Mouse (Mus musculus) E14TG2a.4 (cell line): ENCODE results near the gene Plcg2.

Experiments
- H3K27me3 ChIP-seq: 2 replicates; pipeline ENCODE4 v1.6.1; 2014; ENCODE audit warnings: low read length, control low read depth; ENCODE audit not compliant: insufficient read depth
- H3K36me3 ChIP-seq: 2 replicates; pipeline ENCODE4 v1.6.1; 2014; ENCODE audit warnings: low read length, control low read depth; ENCODE audit not compliant: insufficient read depth
- H3K4me1 ChIP-seq: replicated peaks from 2 replicates; pipeline ENCODE4 v1.6.1; 2014; ENCODE audit warnings: low read depth, low read length, control low read depth
- H3K4me3 ChIP-seq: replicated peaks from 2 replicates; pipeline ENCODE4 v1.5.1; 2014; ENCODE audit warnings: mild to moderate bottlenecking, low read length
- H3K9me3 ChIP-seq: 2 replicates; pipeline ENCODE4 v1.6.1; 2014; ENCODE audit warnings: low read length, control low read depth
- CTCF ChIP-seq: conservative IDR thresholded peaks from 2 replicates; pipeline ENCODE4 v1.5.1; 2014; ENCODE audit warnings: low read length
- NANOG ChIP-seq: IDR thresholded peaks from 2 replicates; pipeline ENCODE4 v1.6.1; 2014; ENCODE audit warnings: borderline replicate concordance, low read length, mixed read lengths
- POU5F1 ChIP-seq: IDR thresholded peaks from 2 replicates; pipeline ENCODE4 v1.6.1; 2014; ENCODE audit warnings: low read length, borderline replicate concordance

The Plcg2 gene

GRCm38 (mm10) chr8:117518873-117519272 lies 20.8 kb downstream of the Plcg2 start:
- no peaks in the 10 kb centered on the region for H3K9me3 ChIP-seq
- no peak overlapping the region for H3K4me3 ChIP-seq
- H3K4me1 ChIP-seq = peaks cover 16% of the 10 kb centered on the region
- TF ChIP-seq NANOG (no peak), POU5F1 (no peak), CTCF (no peak)
- no peaks in the 10 kb centered on the region for H3K27me3 ChIP-seq
- H3K36me3 ChIP-seq = no peaks in the 10 kb centered on the region

DNA sequence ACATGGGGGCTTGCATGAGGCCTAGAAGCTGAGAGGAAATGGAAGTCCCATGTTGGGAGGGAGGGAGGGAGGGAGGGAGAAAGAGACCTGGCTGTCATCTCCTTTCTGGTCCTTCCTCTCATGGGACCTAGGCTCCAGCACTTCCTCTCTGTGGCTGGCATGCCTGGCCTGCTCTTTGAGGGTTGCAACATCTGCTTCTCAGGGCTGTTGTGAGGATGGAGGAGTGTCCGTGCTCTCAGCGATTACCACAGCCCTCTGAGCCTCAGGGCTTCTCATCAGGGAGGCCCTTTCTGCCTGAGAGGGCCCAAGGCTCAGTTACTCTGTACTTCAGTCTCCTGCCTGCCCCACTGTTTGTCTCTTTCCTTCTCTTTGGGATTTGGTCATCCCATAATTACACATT lies 28.1 kb downstream of the Plcg2 start:
- no peak for TF ChIP-seq POU5F1
- TF ChIP-seq CTCF = no peak
- no peak for TF ChIP-seq NANOG
- Histone ChIP-seq H3K36me3 (no peaks in the 10 kb centered on the region), H3K9me3 (no peaks in the 10 kb centered on the region), H3K4me1 (peaks cover 9% of the 10 kb centered on the region; the same call in 1 of the 2 replicates), H3K4me3 (no peak overlapping the region), H3K27me3 (no peaks in the 10 kb centered on the region; the same call in none of the 2 replicates)

DNA sequence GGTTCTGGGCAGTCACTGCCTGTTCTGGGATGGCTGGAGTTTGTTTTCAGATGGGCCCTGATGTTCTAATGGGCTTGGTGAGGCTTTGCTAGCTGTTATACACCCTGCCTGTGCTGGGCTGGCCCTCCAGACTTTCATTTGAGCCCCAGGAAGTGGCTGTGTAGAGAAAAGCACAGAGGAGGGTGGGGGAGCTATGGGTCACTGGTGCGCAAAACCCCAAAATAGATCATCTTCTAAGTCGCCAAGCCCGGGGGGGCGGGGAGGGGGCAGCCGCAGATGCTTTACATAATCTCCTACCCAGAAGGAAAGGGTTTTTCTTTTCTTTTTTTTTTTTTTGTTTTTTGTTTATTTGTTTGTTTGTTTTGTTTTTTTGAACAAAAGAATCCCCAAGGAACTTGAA lies 29.9 kb downstream of the Plcg2 start:
- no peak overlapping the region for H3K4me3 ChIP-seq
- H3K27me3 ChIP-seq = no peaks in the 10 kb centered on the region; the same call in none of the 2 replicates
- H3K36me3 ChIP-seq = no peaks in the 10 kb centered on the region
- TF ChIP-seq POU5F1 = no peak
- no peak for TF ChIP-seq CTCF
- TF ChIP-seq NANOG = no peak
- H3K4me1 ChIP-seq = peaks cover 9% of the 10 kb centered on the region; the same call in 1 of the 2 replicates
- H3K9me3 ChIP-seq = no peaks in the 10 kb centered on the region

DNA sequence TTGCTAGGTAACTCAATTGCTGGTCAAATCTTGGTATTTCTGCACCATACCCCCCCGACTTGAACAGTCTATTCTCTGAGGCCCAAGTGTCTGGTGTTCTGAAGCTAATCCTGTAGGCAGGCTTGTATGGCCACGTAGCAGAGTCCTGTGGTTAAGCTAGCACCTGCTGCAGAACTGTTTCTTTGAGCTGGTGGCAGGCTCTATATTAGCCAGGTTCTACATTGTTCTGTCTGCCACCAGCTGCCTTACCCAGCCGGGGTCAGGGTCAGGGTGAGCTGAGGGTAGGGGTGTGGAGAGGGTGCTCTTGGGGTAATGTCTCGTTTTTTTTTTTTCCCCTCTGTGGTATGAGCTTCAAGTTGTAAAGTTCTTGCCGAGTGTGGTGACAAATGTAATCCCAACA lies 31.1 kb downstream of the Plcg2 start:
- no peaks in the 10 kb centered on the region; the same call in none of the 2 replicates for H3K27me3 ChIP-seq
- H3K9me3 ChIP-seq = no peaks in the 10 kb centered on the region
- H3K4me1 ChIP-seq = peaks cover 9% of the 10 kb centered on the region; the same call in 1 of the 2 replicates
- H3K36me3 ChIP-seq = no peaks in the 10 kb centered on the region
- no peak overlapping the region for H3K4me3 ChIP-seq
- TF ChIP-seq POU5F1 (no peak), CTCF (no peak)

GRCm38 (mm10) chr8:117532381-117532972 lies 34.4 kb downstream of the Plcg2 start:
- Histone ChIP-seq H3K27me3 (no peaks in the 10 kb centered on the region; the same call in none of the 2 replicates), H3K36me3 (no peaks in the 10 kb centered on the region), H3K9me3 (no peaks in the 10 kb centered on the region; the same call in 1 of the 2 replicates), H3K4me1 (peaks cover 10% of the 10 kb centered on the region), H3K4me3 (no peak overlapping the region)
- TF ChIP-seq CTCF = no peak
- no peak for TF ChIP-seq NANOG
- no peak for TF ChIP-seq POU5F1

GRCm38 (mm10) chr8:117536862-117537261 lies 38.8 kb downstream of the Plcg2 start:
- H3K4me1 ChIP-seq = peaks cover 20% of the 10 kb centered on the region
- no peak overlapping the region for H3K4me3 ChIP-seq
- TF ChIP-seq POU5F1 (no peak), NANOG (no peak), CTCF (no peak)
- no peaks in the 10 kb centered on the region; the same call in 1 of the 2 replicates for H3K9me3 ChIP-seq
- no peaks in the 10 kb centered on the region for H3K36me3 ChIP-seq
- no peaks in the 10 kb centered on the region for H3K27me3 ChIP-seq

DNA sequence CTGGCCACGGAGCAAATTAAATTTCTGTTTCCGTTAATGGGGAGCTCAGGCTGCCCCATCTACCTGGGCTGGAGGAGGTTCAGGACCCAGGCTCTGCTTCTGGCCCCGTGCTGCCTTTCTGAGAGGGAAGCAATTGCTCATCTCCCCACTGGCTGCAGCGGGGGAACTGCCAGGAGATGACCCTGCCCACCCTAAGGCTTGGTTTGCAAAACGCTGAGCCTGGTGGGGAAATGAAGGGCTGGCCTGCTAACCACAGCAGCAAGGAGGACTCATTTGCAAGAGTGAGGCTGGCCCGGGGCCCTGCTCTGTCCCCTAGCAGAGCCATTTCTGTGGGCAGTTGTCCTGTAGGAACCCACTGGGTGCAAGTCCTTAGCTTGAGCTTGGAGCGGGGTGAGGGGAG lies 39.7 kb downstream of the Plcg2 start:
- Histone ChIP-seq H3K4me1 (peaks cover 20% of the 10 kb centered on the region), H3K27me3 (no peaks in the 10 kb centered on the region), H3K4me3 (no peak overlapping the region), H3K36me3 (no peaks in the 10 kb centered on the region), H3K9me3 (no peaks in the 10 kb centered on the region; the same call in 1 of the 2 replicates)
- no peak for TF ChIP-seq NANOG
- no peak for TF ChIP-seq POU5F1
- no peak for TF ChIP-seq CTCF

DNA sequence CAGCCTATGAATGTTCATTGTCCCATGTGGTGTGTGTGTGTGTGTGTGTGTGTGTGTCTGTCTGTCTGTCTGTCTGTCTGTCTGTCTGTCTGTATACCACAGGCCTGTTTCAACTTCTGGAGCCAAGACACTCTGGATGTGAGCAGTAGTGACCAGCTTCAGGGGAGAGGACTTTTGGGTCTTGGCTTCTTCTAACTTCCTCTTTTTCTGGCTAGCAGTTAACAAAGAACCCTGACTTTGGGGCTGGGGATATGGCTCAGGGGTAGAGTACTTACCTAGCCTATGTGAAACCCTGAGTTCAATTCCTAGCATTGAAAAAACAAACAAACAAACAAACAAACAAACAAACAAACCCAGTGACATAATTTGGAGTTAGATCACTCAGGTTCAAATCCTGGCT lies 44.9 kb downstream of the Plcg2 start:
- Histone ChIP-seq H3K4me3 (no peak overlapping the region), H3K27me3 (no peaks in the 10 kb centered on the region), H3K4me1 (peaks cover 17% of the 10 kb centered on the region), H3K36me3 (no peaks in the 10 kb centered on the region), H3K9me3 (no peaks in the 10 kb centered on the region)
- TF ChIP-seq CTCF = no peak
- no peak for TF ChIP-seq NANOG
- no peak for TF ChIP-seq POU5F1

- H3K4me1 ChIP-seq = peaks cover 17% of the 10 kb centered on the region
- H3K4me3 ChIP-seq = no peak overlapping the region
- TF ChIP-seq CTCF = no peak
- no peak for TF ChIP-seq POU5F1
- TF ChIP-seq NANOG = no peak
- no peaks in the 10 kb centered on the region for H3K27me3 ChIP-seq
- no peaks in the 10 kb centered on the region for H3K9me3 ChIP-seq
- no peaks in the 10 kb centered on the region for H3K36me3 ChIP-seq
These were observed 45.7 kb downstream of the Plcg2 start for GRCm38 (mm10) chr8:117543789-117544188.
